Mouse (Mus musculus) liver, embryonic 14.5 days (tissue): ENCODE results near the gene Irx3.

Source experiments
- CTCF ChIP-seq: IDR thresholded peaks from 2 replicates; pipeline ENCODE4 v1.5.1; 2016; ENCODE audit warnings: antibody characterized with exemption, low read depth, control low read depth
- EP300 ChIP-seq: IDR thresholded peaks from 2 replicates; pipeline ENCODE4 v1.6.1; 2016; ENCODE audit warnings: antibody characterized with exemption, low read depth

DNA sequence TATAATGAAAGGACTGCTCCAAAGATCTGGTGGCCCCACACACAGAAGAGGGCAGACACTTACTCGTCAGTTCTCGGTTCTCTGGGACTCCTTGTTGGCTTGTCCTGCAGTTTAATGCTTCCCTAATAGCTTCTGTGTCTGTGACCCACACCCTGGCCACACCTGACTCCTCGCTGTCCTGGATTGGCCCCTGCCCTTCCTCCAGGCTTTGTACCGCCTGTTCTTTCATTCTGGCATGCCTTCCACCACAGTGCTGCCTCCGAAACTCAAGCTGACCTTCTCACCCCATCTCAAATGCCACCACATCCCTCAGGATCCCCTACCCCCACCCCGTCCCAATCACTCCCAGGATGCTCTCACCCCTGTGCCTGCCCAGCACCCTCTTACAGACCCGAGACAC lies 19.7 kb downstream of the Irx3 start:
- TF ChIP-seq CTCF (no peak), EP300 (no peak)
